Mouse (Mus musculus) liver, embryonic 14.5 days (tissue): ENCODE measurements around the gene Cyth1. TPM values are rescaled to one million over a fixed set of nuclear protein-coding genes. Genes with fewer than 3 reads are reported as not detected.

ENCODE experiments used
- ATAC-seq: fragments of 200-750 bp; cut with Nextera tagmentation; 2 replicates; pipeline ENCODE4 v1.8.0; 2017; ENCODE audit warnings: moderate number of reproducible peaks, mild to moderate bottlenecking, moderate library complexity; ENCODE audit not compliant: insufficient read depth
- DNase-seq, 3 experiments: peaks; one replicate each; pipeline ENCODE4 v3.0.0-alpha.2; 2012 to 2013; ENCODE audit warnings: low read depth in 3 of 3, low spot score in 3 of 3
- H3K27ac ChIP-seq: fragments of 300-500 bp; sonication (generic); 2 replicates; pipeline ENCODE4 v1.5.1; 2014; ENCODE audit warnings: moderate library complexity, mild to moderate bottlenecking, control low read depth, inconsistent platforms
- H3K27me3 ChIP-seq: fragments of 300-500 bp; sonication (generic); 2 replicates; pipeline ENCODE4 v1.6.1; 2014; ENCODE audit warnings: mild to moderate bottlenecking, low read length, moderate library complexity; ENCODE audit not compliant: control insufficient read depth, insufficient read depth
- H3K36me3 ChIP-seq: fragments of 300-500 bp; sonication (generic); replicated peaks from 2 replicates; pipeline ENCODE4 v1.6.1; 2014; ENCODE audit warnings: low read depth; ENCODE audit not compliant: control insufficient read depth, insufficient read depth
- H3K4me1 ChIP-seq, 2 experiments: fragments of 200-500 bp in 1 of 2; fragments of 300-500 bp in 1 of 2; sonication (generic) in 1 of 2; replicated peaks; 2 replicates each; pipeline ENCODE4 v1.6.1; 2012 to 2014; ENCODE audit warnings: antibody characterized with exemption in 1 of 2, inconsistent platforms in 1 of 2, low read length in 1 of 2; ENCODE audit not compliant: control insufficient read depth in 2 of 2, insufficient read depth in 2 of 2
- H3K4me2 ChIP-seq: fragments of 300-500 bp; sonication (generic); 2 replicates; pipeline ENCODE4 v1.6.1; 2014; ENCODE audit warnings: low read depth, mild to moderate bottlenecking, control low read depth, moderate library complexity
- H3K4me3 ChIP-seq, 2 experiments: fragments of 200-500 bp in 1 of 2; fragments of 300-500 bp in 1 of 2; sonication (generic) in 1 of 2; 2 replicates each; pipeline ENCODE4 v1.5.1; 2012 to 2014; ENCODE audit warnings: low read depth in 2 of 2, low read length in 2 of 2, mild to moderate bottlenecking in 2 of 2, control low read depth in 1 of 2, inconsistent platforms in 1 of 2, moderate library complexity in 1 of 2; ENCODE audit not compliant: insufficient read depth in 1 of 2
- H3K9ac ChIP-seq: fragments of 300-500 bp; sonication (generic); replicated peaks from 2 replicates; pipeline ENCODE4 v1.6.1; 2014; ENCODE audit warnings: mild to moderate bottlenecking, control low read depth, moderate library complexity
- H3K9me3 ChIP-seq: fragments of 300-500 bp; sonication (generic); 2 replicates; pipeline ENCODE4 v1.6.1; 2016; ENCODE audit warnings: low read length, mixed read lengths; ENCODE audit not compliant: control insufficient read depth
- CTCF ChIP-seq: IDR thresholded peaks from 2 replicates; pipeline ENCODE4 v1.5.1; 2016; ENCODE audit warnings: antibody characterized with exemption, low read depth, control low read depth
- EP300 ChIP-seq: IDR thresholded peaks from 2 replicates; pipeline ENCODE4 v1.6.1; 2016; ENCODE audit warnings: antibody characterized with exemption, low read depth
- WGBS: fragments of 180-500 bp; shearing (Covaris S2); extraction: QIAGEN DNeasy Blood & Tissue Kit; methylation state at CpG from one replicate; pipeline ENCODE4 v1.1.7; 2014; ENCODE audit not compliant: insufficient replicate concordance; 5-methylcytosine and 5-hydroxymethylcytosine counted together
- polyA plus RNA-seq, 2 experiments: library from polyadenylated mRNA; depleted of rRNA in 1 of 2; stranded (reverse) in 1 of 2; unstranded in 1 of 2; fragments of >200 nt; fragmentation: Nextera tagmentation in 1 of 2; extraction: Ambion mirVana in 1 of 2; gene quantifications; 2 replicates each; pipeline versions ENCODE4 v1.2.1 to v1.2.3; 2012 to 2014

The Cyth1 gene
- polyA plus RNA-seq, 2 experiments, result 1.9 to 2.7 TPM

DNA sequence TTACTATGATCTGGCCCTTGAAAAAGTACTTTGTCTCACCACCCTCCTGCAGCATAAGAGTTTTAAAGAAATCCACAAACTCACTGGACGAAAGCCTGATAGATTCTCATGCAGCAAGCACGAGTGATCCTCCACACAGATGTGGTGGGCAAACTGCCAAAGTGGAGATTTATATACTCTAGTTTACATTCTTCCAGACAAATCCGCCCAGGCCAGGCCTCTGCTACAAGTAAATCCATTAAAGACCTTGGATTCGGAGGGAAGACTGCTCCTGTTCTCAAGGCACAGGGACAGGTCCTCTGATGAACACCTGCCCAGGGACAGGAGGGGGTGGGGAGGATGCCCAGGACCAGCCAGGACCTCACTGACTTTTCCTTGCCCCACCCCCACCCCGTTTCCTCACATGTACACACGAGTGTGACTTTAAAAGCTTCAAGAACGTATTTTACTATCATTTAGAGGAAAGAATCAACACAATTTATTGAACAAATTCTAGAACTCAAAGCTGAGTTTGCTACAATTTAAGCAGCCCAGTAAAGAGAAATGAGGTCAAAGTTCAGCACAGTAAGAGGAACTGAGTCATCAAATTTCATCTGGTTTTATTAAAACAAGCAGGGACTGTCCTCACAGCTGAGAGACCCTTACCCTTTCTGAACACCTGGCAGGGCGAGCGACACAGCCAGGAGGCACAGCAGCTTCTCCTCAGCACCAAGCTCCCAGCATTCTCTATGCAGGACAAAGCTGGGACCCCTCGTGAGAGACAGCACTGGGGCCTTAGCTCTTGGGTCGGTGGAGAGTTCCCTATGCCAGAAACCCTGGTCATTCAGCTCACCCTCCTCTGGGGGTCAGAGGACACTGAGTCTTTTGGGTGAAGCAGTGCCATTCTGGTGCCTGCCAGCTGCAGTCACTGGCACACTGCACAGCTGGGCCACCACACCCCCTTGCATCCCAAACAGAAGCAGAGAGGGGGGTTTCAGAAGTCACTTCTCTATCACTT is 47.3 kb downstream of the Cyth1 start:
- no peak for TF ChIP-seq EP300
- WGBS, result 47% methylated on average over 11 of the region's 11 CpGs
- DNase-seq (no peak), ATAC-seq (no peak)
- H3K9ac ChIP-seq, result no peak overlapping the region
- no peaks in the 10 kb centered on the region for H3K36me3 ChIP-seq
- no peaks in the 10 kb centered on the region for H3K9me3 ChIP-seq
- no peaks in the 10 kb centered on the region for H3K27me3 ChIP-seq
- H3K4me2 ChIP-seq, result no peak overlapping the region; the same call in 1 of the 2 replicates
- H3K4me3 ChIP-seq, result no peak overlapping the region
- no peak overlapping the region for H3K27ac ChIP-seq
- H3K4me1 ChIP-seq, result peaks cover 5 to 13% of the 10 kb centered on the region in 2 experiments; a peak in 3 of 4 replicates

DNA sequence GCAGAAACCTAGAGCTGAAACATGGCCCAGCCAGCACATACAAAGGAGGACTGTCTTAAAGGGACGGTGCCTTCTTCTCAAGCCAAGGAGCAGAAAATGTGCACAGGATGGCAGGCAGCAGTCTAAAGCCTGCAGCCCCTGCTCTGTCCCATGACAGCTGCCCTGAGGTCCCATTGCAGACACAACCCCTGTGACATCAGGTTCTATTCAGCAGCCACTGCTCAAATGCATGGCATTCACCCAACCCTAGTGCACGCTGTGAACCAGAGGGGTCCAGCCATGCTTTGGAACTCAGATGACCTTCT is 50.1 kb downstream of the Cyth1 start:
- Histone ChIP-seq H3K9ac (no peak overlapping the region), H3K4me1 (peaks cover 5 to 13% of the 10 kb centered on the region in 2 experiments; a peak in 3 of 4 replicates), H3K27me3 (no peaks in the 10 kb centered on the region), H3K4me2 (no peak overlapping the region), H3K27ac (no peak overlapping the region), H3K9me3 (no peaks in the 10 kb centered on the region), H3K4me3 (no peak overlapping the region), H3K36me3 (no peaks in the 10 kb centered on the region)
- ATAC-seq (no peak), DNase-seq (no peak)
- WGBS, result 63% methylated on average over 2 of the region's 2 CpGs
- TF ChIP-seq EP300, result no peak
- TF ChIP-seq CTCF, result no peak

DNA sequence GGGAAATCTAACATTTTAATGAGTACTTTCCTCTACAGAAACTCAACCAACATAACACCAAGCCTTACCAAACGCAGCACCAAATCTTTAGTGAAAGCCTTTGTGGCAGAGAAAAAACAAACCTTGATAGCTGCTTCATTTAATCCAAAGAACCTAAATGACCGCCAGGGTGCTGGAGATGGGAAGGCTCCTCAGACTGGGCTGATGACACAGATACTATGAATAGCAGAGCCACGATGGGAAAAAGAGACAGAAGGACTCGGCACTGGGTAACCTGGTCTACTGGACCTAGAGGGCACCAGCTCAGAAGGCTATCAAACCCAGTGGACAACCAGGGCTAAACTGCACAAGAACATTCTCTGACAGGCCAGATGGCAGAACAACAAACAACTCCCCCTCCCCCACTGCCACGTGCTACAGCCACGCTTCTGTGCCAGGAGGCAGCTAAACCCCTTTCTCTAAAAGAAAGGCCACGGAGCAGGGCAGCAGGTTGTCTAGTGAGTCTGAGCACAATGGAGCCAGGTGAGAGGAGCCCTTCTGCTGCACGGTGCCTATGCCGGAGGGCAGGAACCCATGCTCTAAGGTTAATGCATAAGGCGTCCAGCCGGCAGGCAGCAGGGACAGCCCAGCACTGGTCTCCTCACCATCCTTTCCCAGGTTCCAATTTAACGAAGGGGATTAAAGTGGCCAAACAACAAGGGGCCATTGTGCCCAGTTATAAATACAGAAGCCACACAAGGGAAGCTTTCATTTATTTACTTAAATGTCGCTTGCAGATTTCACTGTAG is 50.7 kb downstream of the Cyth1 start:
- no peak overlapping the region for H3K4me3 ChIP-seq
- 59% methylated on average over 13 of the region's 13 CpGs for WGBS
- TF ChIP-seq CTCF (no peak), EP300 (no peak)
- no peak overlapping the region for H3K4me2 ChIP-seq
- no peak for ATAC-seq
- H3K9me3 ChIP-seq, result no peaks in the 10 kb centered on the region
- no peak overlapping the region for H3K27ac ChIP-seq
- H3K9ac ChIP-seq, result no peak overlapping the region
- H3K4me1 ChIP-seq, result peaks cover 5 to 15% of the 10 kb centered on the region in 2 experiments; a peak in 3 of 4 replicates
- no peaks in the 10 kb centered on the region for H3K27me3 ChIP-seq
- no peak for DNase-seq
- H3K36me3 ChIP-seq, result no peaks in the 10 kb centered on the region

DNA sequence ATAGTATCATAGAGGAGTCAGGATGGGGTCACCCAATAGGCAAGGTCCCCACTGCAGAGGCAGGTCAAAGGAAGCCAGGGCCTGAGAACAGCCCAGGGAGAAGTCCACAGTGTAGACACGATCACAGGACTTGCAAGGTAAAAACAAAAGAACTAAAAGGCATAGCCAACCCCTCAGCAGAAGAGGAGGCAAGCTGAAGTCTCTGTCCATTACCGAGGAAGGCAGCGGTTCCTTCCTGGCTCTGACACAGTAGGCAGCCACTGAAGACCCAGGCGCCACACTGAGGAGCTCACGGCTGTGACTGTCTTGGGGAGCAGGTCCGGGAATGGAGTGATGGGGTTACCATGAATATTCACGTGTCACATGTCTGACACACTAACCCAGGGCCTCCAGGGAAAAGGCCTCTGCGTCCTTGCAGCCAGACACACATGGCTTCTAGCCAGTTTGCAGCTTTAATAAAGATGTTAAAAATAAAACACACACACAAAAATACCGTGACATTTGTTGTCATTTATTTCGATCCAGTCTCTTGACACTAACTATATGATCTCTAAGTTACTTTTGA is 51.5 kb downstream of the Cyth1 start:
- peaks cover 5 to 13% of the 10 kb centered on the region in 2 experiments; a peak in 3 of 4 replicates for H3K4me1 ChIP-seq
- no peaks in the 10 kb centered on the region for H3K27me3 ChIP-seq
- H3K9me3 ChIP-seq, result no peaks in the 10 kb centered on the region
- 62% methylated on average over 10 of the region's 10 CpGs for WGBS
- H3K36me3 ChIP-seq, result no peaks in the 10 kb centered on the region
- H3K4me3 ChIP-seq, result no peak overlapping the region
- DNase-seq, result no peak
- no peak overlapping the region for H3K4me2 ChIP-seq
- H3K27ac ChIP-seq, result no peak overlapping the region
- no peak for ATAC-seq
- no peak for TF ChIP-seq EP300
- TF ChIP-seq CTCF, result no peak
- H3K9ac ChIP-seq, result no peak overlapping the region
